Mouse (Mus musculus) testis, adult 2 months (tissue): Measurements from ENCODE around the gene Ldb2.

Source experiments
- CTCF ChIP-seq: fragments of 200-500 bp; IDR thresholded peaks from 2 replicates; pipeline ENCODE4 v1.5.1; 2012; ENCODE audit warnings: low read depth, mild to moderate bottlenecking, inconsistent platforms, low read length, moderate library complexity; ENCODE audit not compliant: control insufficient read depth, insufficient read depth, insufficient replicate concordance
- POLR2A ChIP-seq: fragments of 200-500 bp; IDR thresholded peaks from 2 replicates; pipeline ENCODE4 v1.6.1; 2012; ENCODE audit warnings: low read depth, mild to moderate bottlenecking, inconsistent platforms, low read length, moderate library complexity; ENCODE audit not compliant: control insufficient read depth

GRCm38 (mm10) chr5:44593522-44594218 lies 205.8 kb downstream of the Ldb2 start:
- TF ChIP-seq CTCF (no peak), POLR2A (no peak)
